Mouse (Mus musculus) urinary bladder, postnatal 14 days (tissue): ENCODE results near the gene Aig1.

Experiments
- DNase-seq: peaks from one replicate; pipeline ENCODE4 v3.0.0; 2021; ENCODE audit warnings: low spot score

Aig1 gene

GRCm38 (mm10) chr10:13702043-13702442 lies 166.7 kb downstream of the Aig1 start:
- no peak for DNase-seq

- no peak for DNase-seq
Observed at GRCm38 (mm10) chr10:13696326-13696725, 172.5 kb downstream of the Aig1 start.

- DNase-seq = no peak
Observed at GRCm38 (mm10) chr10:13693276-13693675, 175.5 kb downstream of the Aig1 start.

- DNase-seq = no peak
Observed at GRCm38 (mm10) chr10:13690773-13691172, 178.0 kb downstream of the Aig1 start.

DNA sequence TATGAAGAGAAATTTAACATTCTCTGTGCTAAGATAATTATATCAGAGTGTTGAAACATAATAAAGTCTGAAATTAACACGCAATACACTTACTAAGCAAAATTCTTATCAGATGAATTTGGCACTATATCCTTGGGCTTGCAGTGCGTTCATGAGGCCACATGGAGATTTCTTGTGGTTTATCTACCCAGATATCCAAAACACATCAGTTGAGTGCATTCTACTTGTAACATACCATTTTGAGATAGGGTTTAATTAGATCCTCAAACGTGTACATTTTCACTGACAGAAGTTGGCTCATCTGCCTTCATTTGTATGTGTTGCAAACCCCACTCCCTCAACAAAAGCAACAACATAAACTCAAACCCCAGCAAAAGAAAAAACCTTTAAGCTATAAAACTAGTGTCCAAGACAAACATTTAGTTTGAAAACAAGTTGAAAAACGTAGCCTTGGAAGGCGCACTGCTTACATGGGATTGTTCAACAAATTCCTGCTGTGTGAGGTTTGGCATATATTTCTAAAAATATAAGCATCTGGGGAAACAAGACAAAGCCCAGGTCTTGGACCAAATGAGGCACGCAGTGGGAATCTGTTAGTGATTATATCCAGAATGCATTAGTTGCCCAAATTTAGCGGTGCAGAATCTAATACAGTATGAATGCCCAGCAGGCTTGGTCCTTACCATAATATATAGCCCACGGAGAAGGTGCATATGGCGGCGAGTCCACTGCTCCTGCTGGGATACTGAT lies 178.8 kb downstream of the Aig1 start:
- DNase-seq = no peak

- peak; percentile 23 for DNase-seq
Observed at GRCm38 (mm10) chr10:13688386-13689120, 180.2 kb downstream of the Aig1 start.

DNA sequence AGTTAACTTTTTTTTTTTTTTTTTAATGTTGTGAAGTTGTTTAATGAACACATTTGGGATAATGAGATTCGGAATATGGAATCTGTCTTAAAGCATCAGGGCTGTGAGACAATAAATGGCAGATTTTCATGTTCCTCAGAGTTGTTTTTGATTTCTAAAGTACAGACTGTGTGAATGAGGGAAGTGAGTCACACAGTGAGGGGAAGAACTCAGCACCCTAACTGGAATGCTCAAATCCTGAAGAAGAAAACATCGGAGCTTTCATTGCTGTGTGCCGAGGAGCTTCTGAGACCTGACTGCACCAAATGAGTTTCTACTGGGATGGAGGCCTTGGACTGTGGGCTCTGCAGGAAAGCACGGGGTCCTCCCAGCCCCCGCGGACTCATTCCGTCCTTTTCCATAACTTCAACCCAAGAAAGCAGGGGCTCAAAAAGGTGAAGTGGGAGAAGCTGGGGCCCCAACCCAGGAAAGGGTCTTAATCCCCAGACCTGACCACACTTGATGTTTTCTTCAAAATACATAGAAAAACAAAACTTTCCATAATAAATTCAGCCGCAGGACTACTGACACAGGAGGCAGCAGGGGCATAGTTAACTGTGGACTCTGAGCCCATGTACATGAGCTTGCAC lies 181.5 kb downstream of the Aig1 start:
- DNase-seq = no peak

- DNase-seq = no peak
Observed at GRCm38 (mm10) chr10:13686127-13686526, 182.7 kb downstream of the Aig1 start.

GRCm38 (mm10) chr10:13685366-13685765 lies 183.4 kb downstream of the Aig1 start:
- no peak for DNase-seq

GRCm38 (mm10) chr10:13684452-13684851 lies 184.3 kb downstream of the Aig1 start:
- no peak for DNase-seq

GRCm38 (mm10) chr10:13682565-13682964 lies 186.2 kb downstream of the Aig1 start:
- no peak for DNase-seq

GRCm38 (mm10) chr10:13677440-13677839 lies 191.3 kb downstream of the Aig1 start:
- no peak for DNase-seq

- DNase-seq = no peak
Observed at GRCm38 (mm10) chr10:13675033-13675379, 193.8 kb downstream of the Aig1 start.

- no peak for DNase-seq
Observed at GRCm38 (mm10) chr10:13674304-13675032, 194.3 kb downstream of the Aig1 start.

GRCm38 (mm10) chr10:13667166-13667696 lies 201.5 kb downstream of the Aig1 start:
- peak; percentile 42 for DNase-seq

GRCm38 (mm10) chr10:13663476-13663875 lies 205.3 kb downstream of the Aig1 start:
- no peak for DNase-seq

DNA sequence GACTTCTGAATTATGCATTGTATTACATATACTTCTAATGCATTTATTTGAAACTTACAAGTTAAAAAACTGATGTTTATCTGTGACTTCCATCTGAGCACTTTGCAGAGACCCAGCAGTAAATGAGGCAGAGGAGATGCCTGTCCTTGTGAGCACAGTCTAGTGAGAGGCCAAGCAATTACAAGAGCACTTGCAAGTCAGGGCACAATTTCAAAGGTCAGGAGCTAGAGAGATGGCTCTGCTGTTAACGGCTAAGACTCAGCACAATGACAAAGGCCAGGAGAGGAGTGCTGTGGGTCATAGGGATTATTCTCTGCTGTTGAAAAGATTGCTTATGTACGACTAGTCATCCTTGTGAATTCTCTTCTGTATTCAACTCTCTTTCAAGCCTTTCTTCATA lies 209.0 kb downstream of the Aig1 start:
- DNase-seq = no peak

- DNase-seq = no peak
Observed at GRCm38 (mm10) chr10:13653739-13654462, 214.9 kb downstream of the Aig1 start.

- DNase-seq = no peak
Observed at GRCm38 (mm10) chr10:13653326-13653725, 215.5 kb downstream of the Aig1 start.

GRCm38 (mm10) chr10:13652061-13652460 lies 216.7 kb downstream of the Aig1 start:
- no peak for DNase-seq

DNA sequence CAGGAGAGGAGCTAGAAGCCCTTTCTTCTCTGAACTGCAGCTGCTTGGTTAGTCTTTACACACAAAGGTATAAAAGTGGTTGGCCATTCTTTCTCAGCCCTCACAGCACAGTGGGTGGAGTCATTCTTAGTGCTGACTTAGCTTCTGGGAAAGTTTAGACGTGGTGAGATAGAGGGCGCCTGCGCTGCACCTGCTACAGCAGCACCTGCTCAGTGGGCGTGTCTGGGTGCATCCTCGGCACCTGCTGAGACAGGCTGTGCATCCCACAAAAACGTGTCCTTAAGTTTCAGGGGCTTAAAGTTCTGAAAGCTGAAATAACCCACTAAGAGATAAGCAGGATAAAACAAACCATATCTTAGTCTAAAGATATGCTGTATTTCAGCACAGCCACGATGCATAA lies 227.0 kb downstream of the Aig1 start:
- DNase-seq = peak; percentile 15

DNA sequence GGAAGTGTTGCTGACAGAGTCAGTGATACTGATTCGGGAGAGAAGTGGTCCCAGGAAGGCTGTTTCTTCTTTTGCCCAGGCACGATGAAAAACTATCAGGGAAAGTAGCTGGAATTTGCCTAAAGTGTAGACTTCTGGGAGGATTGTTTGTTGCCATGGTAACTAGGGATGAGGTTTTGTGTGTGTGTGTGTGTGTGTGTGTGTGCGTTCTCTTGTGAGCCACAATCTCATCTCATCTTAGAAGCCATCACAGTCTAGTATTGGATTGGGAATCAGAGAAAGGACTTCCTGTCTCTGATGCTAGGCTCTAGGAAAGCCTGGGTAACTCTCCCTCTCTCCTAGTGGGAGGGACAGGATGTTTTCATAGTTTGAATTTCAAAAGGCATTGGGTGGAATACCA lies 237.0 kb downstream of the Aig1 start:
- no peak for DNase-seq
